Comparison of ENCODE assay signal across 16 mouse cellular contexts in genomic region chr2:31026642-31027041, GRCm38 (mm10). TPM values are rescaled to one million over a fixed set of nuclear protein-coding genes. Genes with fewer than 3 reads are reported as not detected.
DNase-seq lines count a peak whose midpoint lies in the region; ATAC-seq and TF ChIP-seq lines count a peak whose summit lies in the region.
"Had no signal": no experiment of that assay in that cellular context is flagged by ENCODE, and none has a peak within 500 bp of the region (broad histone marks: within the 10 kb centered on the region; RNA-seq: fewer than 3 reads in every experiment).

No protein-coding gene starts in this region.

- H3K27me3 ChIP-seq in heart, embryonic 15.5 days, result no peaks in the 10 kb centered on the region
- no peaks in the 10 kb centered on the region for H3K27me3 ChIP-seq in heart, adult 2 months (ENCODE audit: control insufficient read depth, insufficient read depth, low read length)
- H3K27me3 ChIP-seq in myocyte (ENCODE audit: control insufficient read depth, insufficient read depth, insufficient read length), result no peaks in the 10 kb centered on the region

- peak overlapping the region; percentile 66 for H3K27ac ChIP-seq in heart, embryonic 15.5 days
- no peak overlapping the region for H3K27ac ChIP-seq in heart, adult 2 months
- H3K27ac ChIP-seq: hindbrain, embryonic 14.5 days had no signal

- no peak for ATAC-seq in heart, embryonic 15.5 days (replicated peaks; ENCODE audit: insufficient number of reproducible peaks, insufficient read depth, low FRiP score, low read depth)
- ATAC-seq in CD4-positive, CD25-positive, alpha-beta regulatory T cell, adult 4 months, result peak; percentile 79
- ATAC-seq: lung, postnatal 0 days had no signal

- TF ChIP-seq CTCF in heart, adult 2 months (IDR thresholded peaks at IDR 0.05), result no peak

- 40% methylated on average over 8 of the region's 8 CpGs for WGBS in heart, embryonic 15.5 days
- 30% methylated on average over 8 of the region's 8 CpGs for WGBS in heart, adult 2 months

- H3K4me3 ChIP-seq in heart, embryonic 15.5 days, result no peak overlapping the region
- no peak overlapping the region for H3K4me3 ChIP-seq in heart, adult 2 months
- H3K4me3 ChIP-seq in myocyte, result no peak overlapping the region
- H3K4me3 ChIP-seq: erythroblast, embryonic 14.5 days had no signal

- H3K9me3 ChIP-seq in heart, embryonic 15.5 days (replicated peaks), result no peaks in the 10 kb centered on the region

- H3ac ChIP-seq in myocyte (ENCODE audit: control insufficient read depth, insufficient read length), result no peak overlapping the region

- TF ChIP-seq POLR2A in heart, adult 2 months (IDR thresholded peaks at IDR 0.05; ENCODE audit: insufficient read depth, low read depth, low read length), result no peak
- no peak for TF ChIP-seq POLR2A in myocyte (IDR thresholded peaks at IDR 0.05; ENCODE audit: insufficient read length, low read depth)

- no peak overlapping the region for H3K9ac ChIP-seq in heart, embryonic 15.5 days
- H3K9ac ChIP-seq in heart, adult 2 months (ENCODE audit: low read depth, low read length), result no peak overlapping the region
- H3K9ac ChIP-seq: hindbrain, embryonic 14.5 days had no signal

- DNase-seq in adrenal gland, adult (ENCODE audit: inconsistent age in 2 of 2, low spot score in 1 of 2), result peak; percentile 63 to 75
- DNase-seq in adrenal gland, postnatal 25 days, result no peak
- DNase-seq in heart, adult 2 months, result no peak
- DNase-seq in layer of hippocampus, postnatal 25 days (ENCODE audit: extremely low spot score in 1 of 2, low spot score in 1 of 2), result no peak
- DNase-seq in urinary bladder, postnatal 4 days (ENCODE audit: low spot score in 2 of 2), result no peak
- DNase-seq: cerebellum, adult 18-20 months; gastrocnemius, postnatal 25 days; right cerebral cortex, postnatal 14 days; thymus, postnatal 4 days had no signal

- no peaks in the 10 kb centered on the region for H3K79me2 ChIP-seq in heart, adult 2 months (replicated peaks; ENCODE audit: control insufficient read depth, insufficient read depth, low read length)
- no peaks in the 10 kb centered on the region for H3K79me2 ChIP-seq in myocyte (ENCODE audit: control insufficient read depth, insufficient read depth)

- H3K4me1 ChIP-seq in heart, embryonic 15.5 days (replicated peaks), result peaks cover 23% of the 10 kb centered on the region
- no peaks in the 10 kb centered on the region for H3K4me1 ChIP-seq in heart, adult 2 months (ENCODE audit: control insufficient read depth, insufficient read depth, low read length)

- intact Hi-C loops in heart, adult 2 months (cut with DNase I), result no loop called here

- no peak overlapping the region for H3K4me2 ChIP-seq in heart, embryonic 15.5 days
- peak overlapping the region; percentile 26 for H3K4me2 ChIP-seq in myocyte (ENCODE audit: low read depth)
- H3K4me2 ChIP-seq: hindbrain, embryonic 14.5 days; liver, embryonic 11.5 days had no signal

- H3K36me3 ChIP-seq in heart, embryonic 15.5 days, result peaks cover 38% of the 10 kb centered on the region
- no peaks in the 10 kb centered on the region for H3K36me3 ChIP-seq in heart, adult 2 months (ENCODE audit: control insufficient read depth, insufficient read depth, low read length)
- peaks cover 4% of the 10 kb centered on the region for H3K36me3 ChIP-seq in myocyte (ENCODE audit: control insufficient read depth, insufficient read depth)

- TF ChIP-seq EP300 in heart, adult 2 months (IDR thresholded peaks at IDR 0.05; ENCODE audit: insufficient read depth, low read depth, low read length), result no peak

TF ChIP-seq in myocyte, 11 proteins besides CTCF, POLR2A, EP300 and RAD21:
- no peak for TF ChIP-seq MAX (IDR thresholded peaks at IDR 0.05; ENCODE audit: low read depth)
- TF ChIP-seq TCF3 (IDR thresholded peaks at IDR 0.05; ENCODE audit: insufficient read length, low read depth), result no peak
- no peak for TF ChIP-seq SRF (IDR thresholded peaks at IDR 0.05; ENCODE audit: control insufficient read depth, insufficient read length, low read depth)
- no peak for TF ChIP-seq TCF12 (IDR thresholded peaks at IDR 0.05; ENCODE audit: insufficient read depth, poor library complexity, severe bottlenecking)
- no peak for TF ChIP-seq E2F4 (IDR thresholded peaks at IDR 0.05; ENCODE audit: insufficient read depth)
- no peak for TF ChIP-seq POLR2AphosphoS2 (IDR thresholded peaks at IDR 0.05; ENCODE audit: insufficient read length, low read depth)
- no peak for TF ChIP-seq CEBPB (IDR thresholded peaks at IDR 0.05; ENCODE audit: insufficient read depth, poor library complexity, severe bottlenecking)
- no peak for TF ChIP-seq USF1 (IDR thresholded peaks at IDR 0.05; ENCODE audit: low read depth)
- no peak for TF ChIP-seq REST (IDR thresholded peaks at IDR 0.05; ENCODE audit: insufficient read depth, insufficient read length)
- TF ChIP-seq MYOG (IDR thresholded peaks at IDR 0.05; ENCODE audit: control insufficient read depth in 1 of 3, insufficient read depth in 1 of 3, insufficient read length in 2 of 3, low read depth in 2 of 3), result no peak
- no peak for TF ChIP-seq MYOD1 (IDR thresholded peaks at IDR 0.05; ENCODE audit: control insufficient read depth in 1 of 3, insufficient read length in 2 of 3, low read depth in 2 of 3)
TF ChIP-seq in myocyte: peak in this region for 0.

RNA-seq across cellular contexts. Expression of gene Usp20, which starts 44.6 kb away (rescaled TPM):
- total RNA-seq in adrenal gland, postnatal 25 days (2021), result 22.9 and 31.3 TPM in 2 replicates
- 38.5 and 42.9 TPM in 2 replicates for polyA plus RNA-seq in heart, embryonic 15.5 days (2015; fragmentation: Nextera tagmentation; extraction: Ambion mirVana)
- 10 to 100 TPM; 50.8 to 55.0 TPM for total RNA-seq in heart, adult 2 months (2021)
- 43.9 and 51.7 TPM in 2 replicates for polyA plus RNA-seq in heart, adult 2 months (2012; rRNA removed)
- 10 to 100 TPM; 11.0 to 25.8 TPM for polyA plus RNA-seq in CD4-positive, CD25-positive, alpha-beta regulatory T cell, adult 4 months (2017; shearing (Covaris generic))
- polyA plus RNA-seq in myocyte (2012; fragmentation: generic; extraction: Trizol), result 38.5 TPM
- 10 to 100 TPM; 82.8 to 89.9 TPM for total RNA-seq in layer of hippocampus, postnatal 25 days (2021)

RNA-seq across cellular contexts. Expression of gene BC005624, which starts 44.6 kb away (rescaled TPM):
- total RNA-seq in adrenal gland, postnatal 25 days (2021), result 46.9 TPM in 2 replicates
- 33.3 and 38.4 TPM in 2 replicates for polyA plus RNA-seq in heart, embryonic 15.5 days (2015; fragmentation: Nextera tagmentation; extraction: Ambion mirVana)
- total RNA-seq in heart, adult 2 months (2021), result 10 to 100 TPM; 20.6 to 21.7 TPM
- 14.7 and 25.0 TPM in 2 replicates for polyA plus RNA-seq in heart, adult 2 months (2012; rRNA removed)
- 100 to 1,000 TPM in 1 of 2 experiments, 10 to 100 TPM in 1; 86.1 to 107 TPM for polyA plus RNA-seq in CD4-positive, CD25-positive, alpha-beta regulatory T cell, adult 4 months (2017; shearing (Covaris generic))
- 27.9 TPM for polyA plus RNA-seq in myocyte (2012; fragmentation: generic; extraction: Trizol)
- total RNA-seq in layer of hippocampus, postnatal 25 days (2021), result 10 to 100 TPM; 60.0 to 61.7 TPM

RNA-seq across cellular contexts. Expression of gene Tor1a, which starts 58.9 kb away (rescaled TPM):
- total RNA-seq in adrenal gland, postnatal 25 days (2021), result 42.7 and 53.0 TPM in 2 replicates
- polyA plus RNA-seq in heart, embryonic 15.5 days (2015; fragmentation: Nextera tagmentation; extraction: Ambion mirVana), result 45.9 and 49.4 TPM in 2 replicates
- 10 to 100 TPM in 1 of 2 experiments, 1 to 10 TPM in 1; 9.6 to 10.4 TPM for total RNA-seq in heart, adult 2 months (2021)
- polyA plus RNA-seq in heart, adult 2 months (2012; rRNA removed), result 11.3 and 14.3 TPM in 2 replicates
- 10 to 100 TPM; 66.2 to 86.1 TPM for polyA plus RNA-seq in CD4-positive, CD25-positive, alpha-beta regulatory T cell, adult 4 months (2017; shearing (Covaris generic))
- polyA plus RNA-seq in myocyte (2012; fragmentation: generic; extraction: Trizol), result 42.7 TPM
- 10 to 100 TPM; 47.5 to 48.8 TPM for total RNA-seq in layer of hippocampus, postnatal 25 days (2021)

Comparison
In these comparisons a context has a peak if more than half of its experiments do, and no peak if none do; other contexts are left out.
1. DNase-seq: peak in adrenal gland, adult (2 of 2); none in adrenal gland, postnatal 25 days (single experiment), heart, adult 2 months (0 of 2), layer of hippocampus, postnatal 25 days (0 of 2) and urinary bladder, postnatal 4 days (0 of 2).